Mouse (Mus musculus) central nervous system, embryonic 14 days (tissue): ENCODE results near the gene Serpinb9d. TPM values are rescaled to one million over a fixed set of nuclear protein-coding genes. Genes with fewer than 3 reads are reported as not detected.

Source experiments
- polyA plus RNA-seq: library from polyadenylated mRNA; depleted of rRNA; stranded (reverse); fragments of >200 nt; gene quantifications from 2 replicates; pipeline ENCODE4 v1.2.3, GENCODE M21; 2012; rRNA removed

Gene Serpinb9d
- polyA plus RNA-seq = not detected in 2 replicates

GRCm38 (mm10) chr13:33192659-33193058, at the start of gene Serpinb9d:
Gene Serpinb9d, plus strand, starts transcription at chr13:33192959.

GRCm38 (mm10) chr13:33159642-33160041, 33.1 kb upstream of the Serpinb9d start, which contains the start of gene Serpinb9c:
Gene Serpinb9c, minus strand, starts transcription at chr13:33159742.

GRCm38 (mm10) chr13:33249312-33249711, 56.6 kb downstream of the Serpinb9d start, which contains the start of gene Serpinb9e:
Gene Serpinb9e, plus strand, starts transcription at chr13:33249612.

Other genes with a start within 250 kb of the Serpinb9d start
- gene Serpinb6b, start 227.8 kb upstream of the Serpinb9d start, polyA plus RNA-seq = 1.4 TPM in 2 replicates
- gene Serpinb9, start 189.7 kb upstream of the Serpinb9d start, polyA plus RNA-seq = 1.2 and 1.9 TPM in 2 replicates
- gene Serpinb9b, start 165.5 kb upstream of the Serpinb9d start, polyA plus RNA-seq = 0.21 and 0.22 TPM in 2 replicates
- 2.6 and 3.7 TPM in 2 replicates for gene Serpinb1b, start 114.4 kb upstream of the Serpinb9d start, polyA plus RNA-seq
- not detected in 2 replicates for gene Serpinb9c, start 33.2 kb upstream of the Serpinb9d start, polyA plus RNA-seq
- gene Serpinb9e, start 56.7 kb downstream of the Serpinb9d start, polyA plus RNA-seq = not detected in 2 replicates
- not detected in 2 replicates for gene Serpinb9f, start 131.1 kb downstream of the Serpinb9d start, polyA plus RNA-seq
- gene Gm11397, start 202.8 kb downstream of the Serpinb9d start, polyA plus RNA-seq = not detected in 2 replicates